Mouse (Mus musculus): Measurements from ENCODE around the gene Selenom.

Selenom gene

GRCm38 (mm10) chr11:3547969-3548368 lies 33.5 kb downstream of the Selenom start:
- in situ Hi-C loops (cut with MboI, MseI): no loop called here

- in situ Hi-C loops (cut with MboI, MseI): no loop called here
Observed at GRCm38 (mm10) chr11:3548564-3549295, 34.2 kb downstream of the Selenom start.

- in situ Hi-C loops (cut with MboI, MseI): no loop called here
Observed at GRCm38 (mm10) chr11:3549791-3550190, 35.3 kb downstream of the Selenom start.

- in situ Hi-C loops (cut with MboI, MseI): no loop called here
Observed at GRCm38 (mm10) chr11:3554976-3555375, 40.5 kb downstream of the Selenom start.

GRCm38 (mm10) chr11:3557852-3558251 lies 43.4 kb downstream of the Selenom start:
- in situ Hi-C loops (cut with MboI, MseI): no loop called here

GRCm38 (mm10) chr11:3560202-3560601 lies 45.7 kb downstream of the Selenom start:
- in situ Hi-C loops (cut with MboI, MseI): no loop called here

- in situ Hi-C loops (cut with MboI, MseI): no loop called here
Observed at GRCm38 (mm10) chr11:3563853-3564252, 49.4 kb downstream of the Selenom start.

GRCm38 (mm10) chr11:3564451-3564850 lies 50.0 kb downstream of the Selenom start:
- in situ Hi-C loops (cut with MboI, MseI): no loop called here

- in situ Hi-C loops (cut with MboI, MseI): no loop called here
Observed at GRCm38 (mm10) chr11:3566018-3566417, 51.5 kb downstream of the Selenom start.
